Mouse (Mus musculus): ENCODE measurements around the gene Gm45713.
A peak's percentile ranks its signal among the peaks of the same experiment; 100 is the strongest.
"Not testable (repeated sequence)": the region's sequence is repeated elsewhere in the genome, so short reads cannot be mapped to it uniquely, and the experiment has no call there.

The Gm45713 gene

GRCm38 (mm10) chr7:45162551-45162950 lies 26.5 kb upstream of the Gm45713 start:
- no peak for DNase-seq

- peak; percentile 93 for DNase-seq
These were observed 25.8 kb upstream of the Gm45713 start for GRCm38 (mm10) chr7:45161612-45162473.

DNA sequence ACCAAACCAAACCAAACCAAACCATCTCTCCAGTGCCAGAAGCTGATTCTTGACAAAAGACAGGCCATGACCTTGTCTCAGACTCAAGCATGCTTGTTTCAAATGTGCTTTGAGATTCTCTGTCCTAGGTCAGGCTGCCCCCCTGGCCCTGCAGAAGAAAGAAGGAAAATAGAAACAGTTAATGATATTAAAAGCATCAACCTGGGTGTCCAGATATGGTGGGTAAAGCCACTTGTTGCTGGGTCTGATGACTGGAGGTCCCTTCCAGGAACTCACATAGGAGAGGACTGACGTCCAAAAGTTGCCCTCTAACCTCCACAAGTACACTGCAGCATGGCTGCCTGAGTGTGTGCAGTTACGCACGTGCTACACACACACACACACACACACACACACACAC lies 24.8 kb upstream of the Gm45713 start:
- no peak for DNase-seq

GRCm38 (mm10) chr7:45160316-45160800 lies 24.3 kb upstream of the Gm45713 start:
- DNase-seq = no peak

DNA sequence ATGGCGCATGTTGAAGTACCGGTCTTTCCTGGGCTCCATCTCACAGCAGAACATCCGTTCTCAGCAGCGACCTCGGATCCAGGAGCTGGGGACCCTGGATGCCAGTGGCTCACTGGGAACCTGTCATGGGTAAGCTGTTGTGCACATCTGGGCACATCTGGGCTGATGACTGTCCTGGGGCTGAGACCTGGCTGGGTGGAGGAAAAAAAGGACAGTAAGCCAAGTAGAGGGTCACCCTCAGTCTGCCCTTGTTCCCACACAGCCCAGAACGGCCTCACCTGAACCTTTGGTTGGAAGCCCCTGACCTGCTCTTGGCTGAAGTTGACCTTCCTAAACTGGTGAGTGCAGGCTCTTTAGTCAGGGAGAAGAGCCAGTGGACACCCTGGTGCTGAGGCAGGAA lies 23.0 kb upstream of the Gm45713 start:
- DNase-seq = no peak

DNA sequence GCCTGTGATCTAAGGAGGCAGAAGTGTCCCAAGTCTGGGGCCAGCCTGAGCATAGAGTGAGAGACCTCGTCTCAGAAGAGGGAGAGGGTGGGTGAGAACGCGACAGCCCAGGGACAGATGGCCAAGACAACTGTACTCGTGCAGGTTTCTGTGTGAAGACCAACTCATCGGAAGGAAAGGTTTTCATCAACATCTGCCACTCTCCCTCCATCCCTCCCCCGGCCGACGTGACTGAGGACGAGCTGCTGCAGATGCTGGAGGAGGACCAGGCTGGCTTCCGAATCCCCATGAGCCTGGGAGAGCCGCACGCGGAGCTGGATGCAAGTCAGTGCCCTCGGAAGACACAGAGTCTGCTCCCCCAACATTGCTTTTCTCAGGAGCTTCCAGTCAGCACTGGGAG lies 21.4 kb upstream of the Gm45713 start:
- DNase-seq = no peak

GRCm38 (mm10) chr7:45156206-45156605 lies 20.2 kb upstream of the Gm45713 start:
- DNase-seq = no peak

DNA sequence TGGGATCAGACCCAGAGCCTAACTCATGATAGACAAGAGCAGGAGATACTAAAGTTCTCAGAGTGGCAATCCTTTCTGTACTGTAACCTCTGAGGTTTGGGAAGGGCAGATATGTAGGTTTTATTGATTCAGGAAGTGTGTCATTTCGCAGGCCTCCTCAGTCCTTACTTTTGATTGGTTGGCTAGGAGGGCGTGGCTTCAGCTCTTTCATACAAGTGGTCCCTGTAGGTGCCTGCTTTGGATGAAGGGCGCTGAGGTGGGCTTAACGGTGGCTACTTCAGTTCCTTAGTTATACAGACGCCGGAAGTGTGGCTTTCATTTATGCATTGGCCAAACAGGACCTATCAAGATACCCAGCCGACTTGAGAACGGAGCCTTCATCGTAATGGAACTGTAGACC lies 19.6 kb upstream of the Gm45713 start:
- DNase-seq = no peak

DNA sequence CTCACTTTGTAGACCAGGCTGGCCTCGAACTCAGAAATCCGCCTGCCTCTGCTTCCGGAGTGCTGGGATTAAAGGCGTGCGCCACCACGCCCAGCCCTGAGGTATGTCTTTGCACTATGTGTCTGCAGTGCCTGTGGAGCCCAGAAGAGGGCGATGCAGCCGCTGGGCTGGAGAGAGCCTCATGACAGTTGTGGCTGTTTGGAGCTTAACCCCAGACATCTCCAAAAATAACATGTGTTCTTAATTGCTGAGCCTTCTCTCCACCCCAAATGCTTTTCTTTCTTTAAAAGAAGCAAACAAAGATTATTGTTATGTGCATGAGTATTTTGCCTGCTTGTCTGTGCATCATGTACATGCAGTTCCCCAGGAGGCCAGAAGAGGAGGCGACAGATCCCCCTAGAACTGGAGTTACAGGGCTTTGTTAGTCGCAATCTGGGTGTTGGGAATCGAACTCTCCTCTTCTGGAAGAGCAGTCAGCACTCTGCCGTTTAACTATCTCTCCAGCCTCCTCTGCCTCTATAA lies 19.0 kb upstream of the Gm45713 start:
- DNase-seq = peak; percentile 79

GRCm38 (mm10) chr7:45154096-45154992 lies 18.3 kb upstream of the Gm45713 start, which contains the start of the genes Pih1d1 and Aldh16a1:
Gene Pih1d1 (plus strand): TSS chr7:45154303.
Gene Aldh16a1 (minus strand): TSS chr7:45154584.
- peak; percentile 99 for DNase-seq

- DNase-seq = no peak
These were observed 17.6 kb upstream of the Gm45713 start for GRCm38 (mm10) chr7:45153586-45153985.

- DNase-seq = not testable (repeated sequence)
These were observed 17.0 kb upstream of the Gm45713 start for GRCm38 (mm10) chr7:45153052-45153451.

GRCm38 (mm10) chr7:45151303-45151702 lies 15.3 kb upstream of the Gm45713 start:
- DNase-seq = peak; percentile 77

- DNase-seq = no peak
These were observed 14.3 kb upstream of the Gm45713 start for GRCm38 (mm10) chr7:45150321-45150720.

DNA sequence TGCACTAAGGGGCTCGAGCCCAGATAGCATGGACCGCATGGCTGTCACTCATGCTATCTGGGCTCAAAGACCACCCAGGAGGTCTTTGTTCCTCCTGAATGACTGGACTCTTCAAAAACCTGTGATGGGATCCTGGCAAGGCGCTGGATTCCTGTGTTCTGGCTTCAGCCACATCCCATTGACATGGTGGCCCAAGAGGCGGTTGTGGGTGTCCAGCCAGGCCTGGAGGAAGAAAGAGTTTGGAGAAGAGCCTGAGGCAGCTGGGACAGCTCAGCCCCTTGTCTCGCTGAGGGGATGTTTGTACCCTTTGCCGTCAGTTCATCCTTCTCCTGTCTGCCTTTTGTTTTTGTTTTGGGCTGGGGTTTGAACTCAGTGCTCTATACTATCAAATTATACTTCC lies 13.5 kb upstream of the Gm45713 start:
- peak; percentile 79 for DNase-seq

DNA sequence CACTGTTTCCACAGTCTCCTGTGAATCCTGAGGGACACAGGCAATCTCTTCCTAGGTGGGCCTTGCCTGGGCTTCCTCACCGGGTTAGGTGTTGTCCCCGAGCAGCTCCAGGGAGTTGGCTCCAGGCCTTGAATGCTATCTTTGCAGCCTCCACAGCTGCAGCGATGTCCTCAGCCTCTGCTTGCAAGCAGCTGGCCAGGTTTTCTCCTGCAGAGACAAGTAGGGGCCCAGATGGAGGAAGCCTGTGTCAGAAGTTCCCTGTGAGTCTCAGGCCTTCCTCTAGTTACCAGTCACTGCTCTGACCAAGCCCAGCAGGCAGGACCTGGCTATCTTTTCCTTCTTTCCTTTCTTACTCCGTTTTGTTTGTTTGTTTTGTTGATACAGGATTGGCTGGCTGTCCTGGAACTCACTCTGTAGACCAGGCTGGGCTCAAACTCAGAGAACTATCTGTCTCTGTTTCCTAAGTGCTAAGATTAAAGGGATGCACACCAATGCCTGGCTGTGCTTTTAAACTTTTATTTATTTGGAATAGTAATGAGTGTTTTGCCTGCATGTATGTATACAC lies 12.6 kb upstream of the Gm45713 start:
- DNase-seq = no peak

DNA sequence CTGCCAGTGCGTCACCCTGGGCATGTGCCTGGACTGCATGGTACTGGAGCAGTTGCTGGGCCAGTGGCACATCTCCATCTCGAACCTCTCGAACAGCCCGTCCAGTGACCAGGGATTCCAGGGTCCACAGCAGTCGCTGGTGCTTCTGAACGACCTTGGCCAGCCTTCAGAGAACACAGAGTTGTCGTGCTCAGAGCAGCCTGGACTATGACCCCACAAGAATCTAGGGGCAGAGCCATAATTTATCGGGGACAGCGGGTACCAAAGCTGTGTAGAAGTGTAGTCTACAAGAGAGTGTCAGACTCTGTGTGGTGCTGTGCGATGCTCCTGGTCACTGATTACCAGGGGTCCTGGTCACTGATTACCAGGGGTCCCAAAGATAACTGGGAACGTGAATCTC lies 11.9 kb upstream of the Gm45713 start:
- peak; percentile 36 for DNase-seq

GRCm38 (mm10) chr7:45147267-45147666 lies 11.2 kb upstream of the Gm45713 start:
- DNase-seq = peak; percentile 31

GRCm38 (mm10) chr7:45145460-45145859 lies 9.4 kb upstream of the Gm45713 start:
- no peak for DNase-seq

- peak; percentile 46 for DNase-seq
These were observed 8.5 kb upstream of the Gm45713 start for GRCm38 (mm10) chr7:45144368-45145174.

- no peak for DNase-seq
These were observed 5.9 kb upstream of the Gm45713 start for GRCm38 (mm10) chr7:45141914-45142313.

DNA sequence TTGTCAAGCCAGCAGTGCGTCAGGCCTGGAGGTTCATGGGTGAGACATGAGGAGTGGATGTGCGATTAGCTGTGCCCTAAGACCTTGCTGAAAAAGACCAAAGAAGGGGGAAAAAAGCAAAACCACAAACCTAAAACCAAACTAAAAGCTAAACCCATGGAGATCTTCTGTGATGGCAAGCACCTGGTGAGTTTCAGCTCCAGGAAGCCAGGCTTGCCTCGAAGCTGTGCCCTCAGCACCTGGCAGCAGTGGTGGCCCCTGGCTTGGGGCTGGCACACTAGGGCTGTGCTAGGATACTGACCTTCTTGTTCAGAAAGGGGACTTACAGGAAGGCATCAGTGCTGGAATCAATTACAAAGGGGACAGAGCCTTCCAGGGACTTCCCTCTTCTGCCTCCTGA lies 5.3 kb upstream of the Gm45713 start:
- no peak for DNase-seq

Data from kidney, postnatal 10 days (tissue).